Mouse (Mus musculus): ENCODE results near the gene Ptges.

Ptges gene

GRCm38 (mm10) chr2:30927844-30928628 lies 1.6 kb downstream of the Ptges start:
- DNase-seq = peak; percentile 97

GRCm38 (mm10) chr2:30927151-30927781 lies 2.4 kb downstream of the Ptges start:
- DNase-seq = peak; percentile 94

- DNase-seq = no peak
These were observed 3.3 kb downstream of the Ptges start for GRCm38 (mm10) chr2:30926381-30926780.

- no peak for DNase-seq
These were observed 4.5 kb downstream of the Ptges start for GRCm38 (mm10) chr2:30925181-30925580.

GRCm38 (mm10) chr2:30923099-30923498 lies 6.6 kb downstream of the Ptges start:
- DNase-seq = no peak

GRCm38 (mm10) chr2:30920216-30920615 lies 9.4 kb downstream of the Ptges start:
- no peak for DNase-seq

GRCm38 (mm10) chr2:30918780-30919329 lies 10.8 kb downstream of the Ptges start:
- no peak for DNase-seq

- DNase-seq = no peak
These were observed 11.5 kb downstream of the Ptges start for GRCm38 (mm10) chr2:30918126-30918525.

- DNase-seq = peak; percentile 93
These were observed 12.0 kb downstream of the Ptges start for GRCm38 (mm10) chr2:30917649-30918048.

GRCm38 (mm10) chr2:30915933-30916332 lies 13.7 kb downstream of the Ptges start:
- peak; percentile 95 for DNase-seq

- DNase-seq = no peak
These were observed 14.3 kb downstream of the Ptges start for GRCm38 (mm10) chr2:30915376-30915775.

GRCm38 (mm10) chr2:30914836-30915235 lies 14.8 kb downstream of the Ptges start:
- DNase-seq = no peak

- DNase-seq = no peak
These were observed 16.6 kb downstream of the Ptges start for GRCm38 (mm10) chr2:30913022-30913421.

- DNase-seq = peak; percentile 98
These were observed 17.3 kb downstream of the Ptges start for GRCm38 (mm10) chr2:30912291-30912773.

- DNase-seq = no peak
These were observed 23.0 kb downstream of the Ptges start for GRCm38 (mm10) chr2:30906641-30907040.

GRCm38 (mm10) chr2:30905906-30906305 lies 23.8 kb downstream of the Ptges start:
- DNase-seq = no peak

GRCm38 (mm10) chr2:30904991-30905390 lies 24.7 kb downstream of the Ptges start:
- no peak for DNase-seq

- DNase-seq = no peak
These were observed 25.4 kb downstream of the Ptges start for GRCm38 (mm10) chr2:30904231-30904630.

GRCm38 (mm10) chr2:30902726-30903722 lies 26.6 kb downstream of the Ptges start:
- peak; percentile 94 for DNase-seq

GRCm38 (mm10) chr2:30902256-30902655 lies 27.4 kb downstream of the Ptges start:
- DNase-seq = no peak

- DNase-seq = no peak
These were observed 28.0 kb downstream of the Ptges start for GRCm38 (mm10) chr2:30901646-30902160.

- no peak for DNase-seq
These were observed 30.1 kb downstream of the Ptges start for GRCm38 (mm10) chr2:30899397-30900069.
